Mouse (Mus musculus) embryonic facial prominence, embryonic 10.5 days (tissue): ENCODE measurements around the gene Ggcx. TPM values are rescaled to one million over a fixed set of nuclear protein-coding genes. Genes with fewer than 3 reads are reported as not detected.
"Not testable (repeated sequence)": the region's sequence is repeated elsewhere in the genome, so short reads cannot be mapped to it uniquely, and the experiment has no call there.

Experiments
- DNase-seq: peaks from one replicate; pipeline ENCODE4 v3.0.0-alpha.2; 2017; ENCODE audit warnings: low spot score
- H3K27ac ChIP-seq: fragments of 300-500 bp; sonication (generic); replicated peaks from 2 replicates; pipeline ENCODE4 v1.5.1; 2016; ENCODE audit warnings: mild to moderate bottlenecking
- H3K27me3 ChIP-seq: fragments of 300-500 bp; sonication (generic); replicated peaks from 2 replicates; pipeline ENCODE4 v1.6.1; 2016; ENCODE audit warnings: low read depth, mild to moderate bottlenecking; ENCODE audit not compliant: poor library complexity, severe bottlenecking
- H3K36me3 ChIP-seq: fragments of 300-500 bp; sonication (generic); replicated peaks from 2 replicates; pipeline ENCODE4 v1.6.1; 2016; ENCODE audit warnings: mild to moderate bottlenecking, moderate library complexity
- H3K4me1 ChIP-seq: fragments of 300-500 bp; sonication (generic); 2 replicates; pipeline ENCODE4 v1.6.1; 2016
- H3K4me3 ChIP-seq: fragments of 300-500 bp; sonication (generic); 2 replicates; pipeline ENCODE4 v1.5.1; 2016; ENCODE audit warnings: mild to moderate bottlenecking, moderate library complexity
- H3K9me3 ChIP-seq: fragments of 300-500 bp; sonication (generic); 2 replicates; pipeline ENCODE4 v1.6.1; 2016; ENCODE audit warnings: mild to moderate bottlenecking
- WGBS: fragments of 180-500 bp; shearing (Covaris S2); methylation state at CpG from one replicate; pipeline ENCODE4 v1.1.7; 2016; 5-methylcytosine and 5-hydroxymethylcytosine counted together
- polyA plus RNA-seq: library from polyadenylated mRNA; unstranded; fragments of >200 nt; fragmentation: Nextera tagmentation; extraction: Ambion mirVana; gene quantifications from 2 replicates; pipeline ENCODE4 v1.2.1, GENCODE M21; 2016

The Ggcx gene
- polyA plus RNA-seq, 1 experiment from 2014 or later = 20.4 TPM

GRCm38 (mm10) chr6:72458921-72459320 lies 44.8 kb downstream of the Ggcx start:
- Histone ChIP-seq H3K4me3 (no peak overlapping the region), H3K36me3 (no peaks in the 10 kb centered on the region), H3K27me3 (no peaks in the 10 kb centered on the region), H3K9me3 (no peaks in the 10 kb centered on the region), H3K27ac (no peak overlapping the region), H3K4me1 (peaks cover 20% of the 10 kb centered on the region)
- no peak for DNase-seq
- 72% methylated on average over 5 of the region's 5 CpGs for whole genome bisulfite sequencing

- peaks cover 8% of the 10 kb centered on the region for H3K4me1 ChIP-seq
- H3K27ac ChIP-seq = 0 out of 2 replicates have a peak overlapping the region, but pooled peaks have one; percentile 30
- H3K4me3 ChIP-seq = no peak overlapping the region
- no peaks in the 10 kb centered on the region for H3K9me3 ChIP-seq
- no peaks in the 10 kb centered on the region for H3K27me3 ChIP-seq
- no peaks in the 10 kb centered on the region for H3K36me3 ChIP-seq
- WGBS = 39% methylated on average over 9 of the region's 9 CpGs
- no peak for DNase-seq
Observed at GRCm38 (mm10) chr6:72460036-72460801, 46.1 kb downstream of the Ggcx start.

GRCm38 (mm10) chr6:72462550-72463257 lies 48.6 kb downstream of the Ggcx start:
- peaks cover 11% of the 10 kb centered on the region for H3K4me1 ChIP-seq
- not testable (repeated sequence) for H3K4me3 ChIP-seq, H3K36me3 ChIP-seq, DNase-seq, H3K9me3 ChIP-seq, H3K27me3 ChIP-seq, H3K27ac ChIP-seq
- WGBS = 84% methylated on average over 5 of the region's 5 CpGs

- Histone ChIP-seq H3K36me3 (no peaks in the 10 kb centered on the region), H3K4me3 (no peak overlapping the region), H3K4me1 (peaks cover 4% of the 10 kb centered on the region; the same call in 1 of the 2 replicates), H3K9me3 (no peaks in the 10 kb centered on the region), H3K27ac (no peak overlapping the region), H3K27me3 (no peaks in the 10 kb centered on the region)
- WGBS = 76% methylated on average over 8 of the region's 8 CpGs
- DNase-seq = no peak
Observed at GRCm38 (mm10) chr6:72465361-72466157, 51.5 kb downstream of the Ggcx start.

GRCm38 (mm10) chr6:72466171-72466570 lies 52.1 kb downstream of the Ggcx start:
- Histone ChIP-seq H3K27me3 (no peaks in the 10 kb centered on the region), H3K36me3 (no peaks in the 10 kb centered on the region), H3K4me3 (no peak overlapping the region), H3K4me1 (0 out of 2 replicates have a peak, but pooled peaks cover 3% of the 10 kb centered on the region), H3K27ac (no peak overlapping the region), H3K9me3 (no peaks in the 10 kb centered on the region)
- no peak for DNase-seq
- WGBS = 87% methylated on average over 4 of the region's 4 CpGs

- H3K4me3 ChIP-seq = no peak overlapping the region
- no peaks in the 10 kb centered on the region for H3K9me3 ChIP-seq
- 62% methylated on average over 14 of the region's 14 CpGs for WGBS
- no peak overlapping the region for H3K27ac ChIP-seq
- H3K4me1 ChIP-seq = peaks cover 9% of the 10 kb centered on the region
- DNase-seq = no peak
- no peaks in the 10 kb centered on the region for H3K27me3 ChIP-seq
- H3K36me3 ChIP-seq = no peaks in the 10 kb centered on the region
Observed at GRCm38 (mm10) chr6:72473264-72474041, 59.3 kb downstream of the Ggcx start.

GRCm38 (mm10) chr6:72475221-72475985 lies 61.3 kb downstream of the Ggcx start:
- no peak for DNase-seq
- 86% methylated on average over 4 of the region's 4 CpGs for WGBS
- Histone ChIP-seq H3K27ac (no peak overlapping the region; the same call in 1 of the 2 replicates), H3K36me3 (no peaks in the 10 kb centered on the region), H3K4me1 (peaks cover 9% of the 10 kb centered on the region), H3K27me3 (no peaks in the 10 kb centered on the region), H3K9me3 (no peaks in the 10 kb centered on the region), H3K4me3 (no peak overlapping the region)

- no peaks in the 10 kb centered on the region for H3K27me3 ChIP-seq
- DNase-seq = no peak
- WGBS = 89% methylated on average over 5 of the region's 5 CpGs
Observed at GRCm38 (mm10) chr6:72476836-72477235, 62.7 kb downstream of the Ggcx start.

GRCm38 (mm10) chr6:72477621-72478020 lies 63.5 kb downstream of the Ggcx start:
- WGBS = 81% methylated on average over 3 of the region's 3 CpGs
- no peaks in the 10 kb centered on the region for H3K36me3 ChIP-seq

More at GRCm38 (mm10) chr6:72476836-72477235, 62.7 kb downstream of the Ggcx start:
- Histone ChIP-seq H3K36me3 (no peaks in the 10 kb centered on the region), H3K9me3 (no peaks in the 10 kb centered on the region), H3K4me3 (no peak overlapping the region), H3K4me1 (peaks cover 9% of the 10 kb centered on the region), H3K27ac (no peak overlapping the region)

GRCm38 (mm10) chr6:72478691-72479090 lies 64.6 kb downstream of the Ggcx start:
- not testable (repeated sequence) for DNase-seq, H3K4me3 ChIP-seq, H3K36me3 ChIP-seq, H3K27me3 ChIP-seq, H3K9me3 ChIP-seq, H3K27ac ChIP-seq, H3K4me1 ChIP-seq
- 89% methylated on average over 3 of the region's 3 CpGs for WGBS

More at GRCm38 (mm10) chr6:72477621-72478020, 63.5 kb downstream of the Ggcx start:
- H3K4me1 ChIP-seq = peaks cover 9% of the 10 kb centered on the region
- no peak overlapping the region for H3K27ac ChIP-seq
- no peak overlapping the region for H3K4me3 ChIP-seq
- H3K27me3 ChIP-seq = no peaks in the 10 kb centered on the region
- no peaks in the 10 kb centered on the region for H3K9me3 ChIP-seq
- DNase-seq = no peak

GRCm38 (mm10) chr6:72479645-72480421 lies 65.7 kb downstream of the Ggcx start:
- no peaks in the 10 kb centered on the region for H3K27me3 ChIP-seq
- 89% methylated on average over 12 of the region's 12 CpGs for WGBS
- no peaks in the 10 kb centered on the region for H3K4me1 ChIP-seq
- no peaks in the 10 kb centered on the region for H3K36me3 ChIP-seq
- DNase-seq = no peak
- no peaks in the 10 kb centered on the region for H3K9me3 ChIP-seq
- H3K4me3 ChIP-seq = no peak overlapping the region
- no peak overlapping the region for H3K27ac ChIP-seq
